Mouse (Mus musculus) thymus, adult 18-20 months (tissue): ENCODE measurements around the gene Krtap5-3.
"Not testable (repeated sequence)": the region's sequence is repeated elsewhere in the genome, so short reads cannot be mapped to it uniquely, and the experiment has no call there.

Experiments used
- DNase-seq, 2 experiments: peaks; one replicate each; pipeline ENCODE4 v3.0.0; 2022; ENCODE audit warnings: mixed read lengths in 2 of 2

Krtap5-3 gene

GRCm38 (mm10) chr7:142201064-142201463 lies at the start of gene Krtap5-3:
TSS of gene Krtap5-3 (plus strand) at chr7:142201364.
- no peak for DNase-seq

- no peak for DNase-seq
Measured at GRCm38 (mm10) chr7:142152191-142152590, 49.0 kb upstream of the Krtap5-3 start.

DNA sequence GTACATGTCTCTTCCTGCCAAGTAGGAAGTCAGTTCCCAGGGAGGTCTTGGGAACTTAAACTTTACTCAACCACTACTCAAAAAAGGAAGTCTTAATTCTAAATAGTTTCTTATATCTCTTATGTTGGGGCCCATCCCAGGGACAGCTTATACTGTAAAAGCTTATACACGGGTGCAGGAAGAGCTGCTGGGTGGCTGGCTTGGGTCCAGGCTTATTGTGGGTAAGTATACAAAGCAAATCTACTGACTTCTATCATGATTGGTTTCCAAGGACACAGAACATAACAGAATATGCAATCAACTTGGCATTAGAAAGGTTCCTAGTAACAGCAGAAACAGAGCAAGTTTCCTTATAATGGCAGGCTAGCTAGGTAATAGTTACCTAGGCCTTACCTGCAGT lies 45.9 kb upstream of the Krtap5-3 start:
- DNase-seq, result no peak

DNA sequence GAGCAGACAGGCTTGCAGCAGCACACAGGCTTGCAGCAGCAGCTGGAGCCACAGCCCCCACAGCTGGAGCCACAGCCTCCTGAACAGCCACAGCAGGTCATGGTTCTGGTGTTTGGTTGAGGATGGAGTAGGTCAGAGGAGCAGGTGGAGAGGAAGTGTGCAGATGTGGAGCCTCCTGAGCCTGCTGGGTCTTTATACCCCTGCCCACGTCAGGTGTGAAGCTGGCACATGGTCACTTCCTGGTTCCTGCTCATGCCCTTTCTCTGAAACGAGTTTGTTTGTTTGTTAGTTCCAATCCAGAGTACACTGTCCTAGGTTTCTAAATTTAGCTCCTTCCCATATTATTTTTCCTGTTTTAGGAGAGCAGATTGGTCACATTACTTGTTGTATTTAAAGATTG lies 44.2 kb upstream of the Krtap5-3 start, which contains the start of gene Gm29735:
TSS of gene Gm29735 (minus strand) at position 101 of the 400 bp plus-strand sequence.
- DNase-seq, result not testable (repeated sequence)

DNA sequence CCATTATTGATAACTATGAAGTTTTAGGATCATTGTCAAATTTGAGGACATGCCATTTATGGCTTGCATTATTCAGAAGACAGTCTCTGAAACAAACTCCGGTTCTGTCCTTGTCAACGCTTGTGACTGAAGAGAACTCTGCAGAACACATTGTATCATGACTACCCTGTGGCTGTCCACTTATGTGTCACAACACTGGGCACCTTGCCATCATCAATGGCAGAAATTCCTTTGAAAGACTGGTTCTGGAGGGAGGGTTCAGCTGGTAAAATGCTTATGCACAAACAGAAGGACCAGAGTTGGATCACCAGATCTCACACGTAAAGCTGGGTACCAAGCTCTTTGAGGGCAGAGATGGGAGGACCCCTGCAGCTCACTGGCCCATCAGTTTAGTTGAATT lies 41.8 kb upstream of the Krtap5-3 start:
- no peak for DNase-seq

DNA sequence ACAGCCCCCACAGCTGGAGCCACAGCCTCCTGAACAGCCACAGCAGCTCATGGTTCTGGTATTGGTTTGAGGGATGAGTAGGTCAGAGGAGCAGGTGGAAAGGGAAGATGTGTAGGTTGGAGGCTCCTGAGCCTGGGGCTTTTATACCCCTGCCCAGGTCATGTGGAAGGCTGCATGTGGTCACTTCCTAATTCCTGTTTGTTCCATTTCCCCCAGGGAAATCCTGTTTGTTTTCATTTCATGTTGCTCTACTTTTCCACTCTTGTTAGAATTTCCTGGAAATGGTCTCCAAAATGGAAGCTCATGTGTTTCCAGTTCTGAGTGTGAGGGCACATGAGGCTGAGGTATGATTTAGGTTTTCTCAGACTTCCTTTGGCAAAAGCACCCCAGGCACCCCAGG lies 35.5 kb upstream of the Krtap5-3 start, which contains the start of gene Gm4553:
TSS of gene Gm4553 (minus strand) at position 101 of the 400 bp plus-strand sequence.
- DNase-seq, result not testable (repeated sequence)

- DNase-seq, result no peak
Measured at GRCm38 (mm10) chr7:142169836-142170235, 31.3 kb upstream of the Krtap5-3 start.

GRCm38 (mm10) chr7:142175905-142176304 lies 25.3 kb upstream of the Krtap5-3 start, which contains the start of gene Krtap5-2:
TSS of gene Krtap5-2 (minus strand) at chr7:142176005.
- not testable (repeated sequence) for DNase-seq

GRCm38 (mm10) chr7:142178685-142179084 lies 22.5 kb upstream of the Krtap5-3 start:
- no peak for DNase-seq

GRCm38 (mm10) chr7:142181021-142181420 lies 20.1 kb upstream of the Krtap5-3 start:
- DNase-seq, result no peak

DNA sequence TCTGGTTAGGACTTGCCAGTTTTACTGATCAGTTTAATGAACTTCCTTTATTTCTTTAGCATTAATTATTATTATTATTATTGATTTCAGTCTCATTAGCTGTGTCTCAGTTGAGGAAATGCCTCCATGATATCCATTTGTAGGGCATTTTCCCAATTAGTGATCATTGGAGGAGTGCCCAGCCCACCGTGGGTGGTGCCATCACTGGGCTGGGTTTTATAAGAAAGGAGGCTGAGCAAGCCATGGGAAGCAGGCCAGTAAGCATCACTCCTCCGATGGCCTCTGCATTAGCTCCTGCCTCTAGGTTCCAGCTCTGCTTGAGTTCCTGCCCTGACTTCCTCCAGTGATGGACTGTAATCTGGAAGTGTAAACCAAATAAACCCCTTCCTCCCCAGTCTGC lies 13.0 kb upstream of the Krtap5-3 start:
- DNase-seq, result no peak

DNA sequence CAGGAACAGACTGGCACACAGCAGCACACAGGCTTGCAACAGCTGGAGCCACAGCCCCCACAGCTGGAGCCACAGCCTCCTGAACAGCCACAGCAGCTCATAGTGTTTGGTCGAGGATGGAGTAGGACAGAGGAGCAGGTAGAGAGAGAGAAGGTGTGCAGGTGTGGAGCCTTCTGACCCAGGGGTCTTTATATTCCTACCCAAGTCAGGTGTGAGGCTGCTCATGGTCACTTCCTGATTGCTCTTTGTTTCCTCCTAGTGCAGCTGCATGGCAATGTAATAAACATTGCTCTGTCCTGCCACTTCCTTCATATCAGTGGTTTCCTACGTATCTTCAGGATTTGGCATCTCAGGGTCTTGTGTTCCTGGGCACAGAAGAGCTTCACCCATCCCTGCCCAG lies 10.9 kb upstream of the Krtap5-3 start, which contains the start of gene Gm10153:
TSS of gene Gm10153 (minus strand) at position 101 of the 400 bp plus-strand sequence.
- no peak for DNase-seq

DNA sequence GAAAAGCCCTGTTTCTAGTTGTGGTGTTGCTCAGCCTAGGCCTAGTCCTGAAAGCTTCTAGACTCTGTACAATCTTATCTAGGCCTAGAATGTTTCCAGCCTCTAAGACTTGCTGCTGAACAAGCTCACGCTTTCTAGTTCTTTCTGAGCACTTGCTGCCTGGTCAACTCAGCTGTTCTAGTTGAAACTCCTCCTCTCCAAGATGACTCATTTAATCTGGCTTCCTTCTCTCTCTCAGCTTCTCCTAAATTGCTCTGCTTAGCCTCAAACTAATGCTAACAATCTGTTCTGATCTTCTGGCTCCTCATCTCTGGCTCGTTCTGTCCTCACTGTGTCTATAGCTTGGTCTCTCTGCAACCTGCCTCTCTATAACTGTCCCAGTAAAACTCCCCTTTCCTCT lies 2.4 kb upstream of the Krtap5-3 start:
- no peak for DNase-seq

- DNase-seq, result no peak
Measured at GRCm38 (mm10) chr7:142205488-142205887, 4.3 kb downstream of the Krtap5-3 start.

DNA sequence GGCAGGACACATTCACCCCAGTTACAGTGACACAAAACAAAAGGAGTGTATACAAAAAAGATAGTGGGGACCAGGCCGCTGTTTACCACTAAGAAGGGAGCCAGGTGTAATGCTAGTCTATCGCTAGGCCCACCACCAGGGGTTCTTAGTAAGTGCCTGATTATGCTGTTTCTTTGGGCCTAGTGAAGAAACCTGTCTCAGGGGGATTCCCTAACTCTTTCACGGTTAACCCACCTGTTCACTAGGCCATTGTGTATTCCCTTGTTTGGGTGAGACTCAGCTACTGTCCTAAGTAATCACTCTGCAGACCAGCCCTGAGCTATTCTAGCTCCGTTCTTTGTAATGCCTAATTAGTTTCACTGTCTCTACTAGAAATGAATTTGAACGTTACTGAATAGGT lies 5.7 kb downstream of the Krtap5-3 start:
- DNase-seq, result not testable (repeated sequence)

GRCm38 (mm10) chr7:142211559-142211958 lies 10.4 kb downstream of the Krtap5-3 start, which contains the start of gene Gm7579:
TSS of gene Gm7579 (plus strand) at chr7:142211859.
- no peak for DNase-seq

GRCm38 (mm10) chr7:142212136-142212535 lies 11.0 kb downstream of the Krtap5-3 start:
- DNase-seq, result not testable (repeated sequence)

DNA sequence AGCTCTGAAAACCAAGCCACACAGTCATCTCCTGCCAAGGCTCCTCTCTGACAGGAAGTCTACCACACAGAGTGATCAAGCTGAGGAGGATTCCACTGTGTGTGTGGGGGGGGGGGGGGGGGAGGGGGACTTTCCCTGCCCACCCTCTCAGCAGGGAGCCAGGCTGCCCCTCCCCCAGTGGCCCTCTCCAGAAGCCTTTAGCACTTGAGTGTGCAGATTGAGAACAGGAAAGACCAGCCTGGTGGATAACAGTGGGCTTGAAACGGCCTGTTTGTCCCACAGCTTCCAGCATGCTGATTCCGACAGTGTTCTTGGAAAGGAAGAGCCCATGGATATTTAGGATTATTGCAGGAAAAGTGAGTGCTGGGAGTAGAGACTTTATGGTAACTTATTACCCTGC lies 23.4 kb downstream of the Krtap5-3 start:
- DNase-seq, result no peak

- DNase-seq, result not testable (repeated sequence)
Measured at GRCm38 (mm10) chr7:142229871-142230270, 28.7 kb downstream of the Krtap5-3 start, which contains the start of gene Krtap5-5. TSS of gene Krtap5-5 (minus strand) at chr7:142229971.

DNA sequence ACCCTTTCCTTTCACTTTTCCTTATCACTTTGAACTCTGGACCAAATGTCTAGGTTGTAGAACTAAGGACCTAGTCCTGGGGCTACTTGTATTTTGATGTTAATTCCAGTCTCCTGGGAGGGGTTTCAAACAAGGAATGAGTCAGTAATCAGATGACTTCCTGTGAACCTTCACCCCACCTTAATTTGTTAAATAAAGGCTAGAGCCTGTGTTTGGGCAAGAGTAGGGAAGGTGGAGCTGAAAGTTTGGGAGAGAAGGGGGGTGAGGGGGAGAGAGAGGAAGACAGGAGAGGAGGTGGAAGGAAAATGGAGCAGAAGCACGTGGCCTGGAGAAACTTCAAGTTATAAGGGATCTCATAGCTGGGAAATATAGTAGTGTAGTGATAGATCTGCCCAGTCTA lies 30.4 kb downstream of the Krtap5-3 start:
- DNase-seq, result no peak

DNA sequence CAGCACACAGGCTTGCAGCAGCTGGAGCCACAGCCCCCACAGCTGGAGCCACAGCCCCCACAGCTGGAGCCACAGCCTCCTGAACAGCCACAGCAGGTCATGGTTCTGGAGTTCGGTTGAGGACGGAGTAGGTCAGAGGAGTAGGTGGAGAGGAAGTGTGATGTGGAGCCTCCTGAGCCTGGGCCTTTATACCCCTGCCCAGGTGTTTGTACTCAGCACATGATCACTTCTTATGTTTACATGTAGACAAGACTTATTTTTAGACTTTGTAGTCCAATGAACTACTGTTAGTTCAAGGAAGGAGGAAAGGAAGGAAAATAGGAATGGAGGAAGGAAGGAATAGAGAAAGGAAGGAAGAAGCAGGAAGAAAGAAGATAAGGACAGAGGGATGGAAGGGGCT lies 39.8 kb downstream of the Krtap5-3 start, which contains the start of gene Gm40460:
TSS of gene Gm40460 (minus strand) at position 101 of the 400 bp plus-strand sequence.
- DNase-seq, result no peak

- DNase-seq, result no peak
Measured at GRCm38 (mm10) chr7:142249824-142250223, 48.7 kb downstream of the Krtap5-3 start.
